Mouse (Mus musculus) hindbrain, embryonic 14.5 days (tissue): Measurements from ENCODE around the gene Hamp2. TPM values are rescaled to one million over a fixed set of nuclear protein-coding genes. Genes with fewer than 3 reads are reported as not detected.

Experiments
- ATAC-seq: fragments of 200-750 bp; cut with Nextera tagmentation; 2 replicates; pipeline ENCODE4 v1.8.0; 2017; ENCODE audit warnings: moderate number of reproducible peaks, mild to moderate bottlenecking, moderate TSS enrichment, moderate library complexity; ENCODE audit not compliant: low FRiP score
- DNase-seq: peaks from one replicate; pipeline ENCODE4 v3.0.0-alpha.2; 2015; ENCODE audit warnings: low spot score
- H3K27ac ChIP-seq: fragments of 300-500 bp; sonication (generic); 2 replicates; pipeline ENCODE4 v1.5.1; 2014; ENCODE audit warnings: mild to moderate bottlenecking, moderate library complexity
- H3K27me3 ChIP-seq: fragments of 300-500 bp; sonication (generic); 2 replicates; pipeline ENCODE4 v1.6.1; 2014; ENCODE audit warnings: mild to moderate bottlenecking, low read length, mixed read lengths; ENCODE audit not compliant: control insufficient read depth, insufficient read depth
- H3K36me3 ChIP-seq: fragments of 300-500 bp; sonication (generic); replicated peaks from 2 replicates; pipeline ENCODE4 v1.6.1; 2014; ENCODE audit not compliant: control insufficient read depth, insufficient read depth
- H3K4me1 ChIP-seq: fragments of 300-500 bp; sonication (generic); replicated peaks from 2 replicates; pipeline ENCODE4 v1.6.1; 2014; ENCODE audit warnings: antibody characterized with exemption, low read length, mixed read lengths; ENCODE audit not compliant: control insufficient read depth, insufficient read depth
- H3K4me2 ChIP-seq: fragments of 300-500 bp; sonication (generic); replicated peaks from 2 replicates; pipeline ENCODE4 v1.6.1; 2014; ENCODE audit warnings: mild to moderate bottlenecking, moderate library complexity
- H3K4me3 ChIP-seq: fragments of 300-500 bp; sonication (generic); replicated peaks from 2 replicates; pipeline ENCODE4 v1.5.1; 2014; ENCODE audit warnings: mild to moderate bottlenecking, low read length
- H3K9ac ChIP-seq: fragments of 300-500 bp; sonication (generic); 2 replicates; pipeline ENCODE4 v1.6.1; 2014
- H3K9me3 ChIP-seq: fragments of 300-500 bp; sonication (generic); 2 replicates; pipeline ENCODE4 v1.6.1; 2016; ENCODE audit warnings: low read length; ENCODE audit not compliant: control insufficient read depth
- WGBS: fragments of 180-500 bp; shearing (Covaris S2); extraction: QIAGEN DNeasy Blood & Tissue Kit; methylation state at CpG from one replicate; pipeline ENCODE4 v1.1.7; 2014; 5-methylcytosine and 5-hydroxymethylcytosine counted together
- polyA plus RNA-seq: library from polyadenylated mRNA; unstranded; fragments of >200 nt; fragmentation: Nextera tagmentation; extraction: Ambion mirVana; gene quantifications from 2 replicates; pipeline ENCODE4 v1.2.1, GENCODE M21; 2014

Gene Hamp2
- polyA plus RNA-seq, 1 experiment from 2014 or later = not detected

DNA sequence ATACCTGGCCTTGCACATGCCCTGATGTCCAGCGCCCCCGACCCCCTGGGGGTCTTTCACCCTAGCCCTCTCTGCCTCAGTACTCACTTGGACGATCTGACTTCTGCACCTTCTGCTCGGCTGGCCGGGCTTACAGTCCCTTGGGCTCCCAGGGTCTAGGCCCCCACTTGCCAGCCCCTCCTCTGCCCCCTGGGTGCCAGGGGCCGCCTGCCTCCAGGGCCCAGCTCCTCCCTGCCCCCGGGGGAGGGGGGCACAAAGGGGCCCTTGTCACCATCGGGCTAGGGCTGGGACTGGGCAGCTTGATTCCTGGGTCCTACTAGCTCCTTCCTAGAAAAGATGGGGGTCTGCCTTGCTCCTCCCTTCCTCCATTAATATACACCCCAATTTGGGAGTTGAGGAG, 9.7 kb downstream of the Hamp2 start, which contains the start of gene Mag:
Mag (minus strand) TSS at position 142 of the 400 bp plus-strand sequence.
- H3K4me2 ChIP-seq = no peak within 1 kb of the TSS
- H3K27me3 ChIP-seq = no peaks in the 10 kb centered on the region
- no peak for ATAC-seq
- no peak for DNase-seq
- no peak within 1 kb of the TSS for H3K9ac ChIP-seq
- H3K9me3 ChIP-seq = no peaks in the 10 kb centered on the region
- no peaks in the 10 kb centered on the region for H3K4me1 ChIP-seq
- no peak within 1 kb of the TSS for H3K27ac ChIP-seq
- no peak within 1 kb of the TSS for H3K4me3 ChIP-seq
- no peaks in the 10 kb centered on the region for H3K36me3 ChIP-seq
- 71% methylated on average over 8 of the region's 8 CpGs for WGBS

- WGBS = 83% methylated on average over 6 of the region's 6 CpGs
- no peak for DNase-seq
- no peak overlapping the region for H3K27ac ChIP-seq
- H3K36me3 ChIP-seq = no peaks in the 10 kb centered on the region
- H3K9me3 ChIP-seq = no peaks in the 10 kb centered on the region
- ATAC-seq = no peak
- H3K4me2 ChIP-seq = no peak overlapping the region
- no peak overlapping the region for H3K4me3 ChIP-seq
- H3K4me1 ChIP-seq = 0 out of 2 replicates have a peak, but pooled peaks cover 6% of the 10 kb centered on the region
- H3K27me3 ChIP-seq = no peaks in the 10 kb centered on the region
- H3K9ac ChIP-seq = no peak overlapping the region
Measured at GRCm38 (mm10) chr7:30909773-30910172, 14.7 kb downstream of the Hamp2 start.

DNA sequence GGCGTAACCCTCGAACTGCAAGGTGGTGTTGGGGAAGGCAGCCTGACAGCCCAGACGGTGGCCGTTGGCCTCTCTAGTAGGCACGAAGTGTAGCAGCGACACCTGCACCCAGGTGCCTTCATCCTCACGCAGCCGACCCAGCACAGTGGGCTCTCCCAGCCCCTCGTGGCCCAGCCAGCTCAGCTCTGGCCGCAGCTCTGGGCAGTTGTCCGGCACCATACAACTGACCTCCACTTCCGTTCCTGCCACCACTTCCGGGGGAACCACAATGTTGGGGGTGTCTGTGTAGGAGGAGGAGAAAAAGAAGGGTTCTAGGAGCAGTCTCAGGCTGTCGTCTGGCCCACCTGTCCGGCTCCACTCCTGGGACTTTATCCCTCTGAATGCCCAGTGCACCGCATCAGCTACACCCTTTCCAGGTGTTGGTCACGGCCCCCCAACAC, 15.5 kb downstream of the Hamp2 start:
- no peak overlapping the region for H3K9ac ChIP-seq
- WGBS = 21% methylated on average over 16 of the region's 17 CpGs
- H3K27me3 ChIP-seq = no peaks in the 10 kb centered on the region
- 0 out of 2 replicates have a peak, but pooled peaks cover 6% of the 10 kb centered on the region for H3K4me1 ChIP-seq
- ATAC-seq (0 out of 2 replicates have a peak, but pooled peaks have one; percentile 37), DNase-seq (no peak)
- peak overlapping the region; percentile 55 for H3K4me2 ChIP-seq
- no peaks in the 10 kb centered on the region for H3K9me3 ChIP-seq
- H3K27ac ChIP-seq = no peak overlapping the region
- H3K36me3 ChIP-seq = no peaks in the 10 kb centered on the region
- peak overlapping the region; percentile 17 for H3K4me3 ChIP-seq

DNA sequence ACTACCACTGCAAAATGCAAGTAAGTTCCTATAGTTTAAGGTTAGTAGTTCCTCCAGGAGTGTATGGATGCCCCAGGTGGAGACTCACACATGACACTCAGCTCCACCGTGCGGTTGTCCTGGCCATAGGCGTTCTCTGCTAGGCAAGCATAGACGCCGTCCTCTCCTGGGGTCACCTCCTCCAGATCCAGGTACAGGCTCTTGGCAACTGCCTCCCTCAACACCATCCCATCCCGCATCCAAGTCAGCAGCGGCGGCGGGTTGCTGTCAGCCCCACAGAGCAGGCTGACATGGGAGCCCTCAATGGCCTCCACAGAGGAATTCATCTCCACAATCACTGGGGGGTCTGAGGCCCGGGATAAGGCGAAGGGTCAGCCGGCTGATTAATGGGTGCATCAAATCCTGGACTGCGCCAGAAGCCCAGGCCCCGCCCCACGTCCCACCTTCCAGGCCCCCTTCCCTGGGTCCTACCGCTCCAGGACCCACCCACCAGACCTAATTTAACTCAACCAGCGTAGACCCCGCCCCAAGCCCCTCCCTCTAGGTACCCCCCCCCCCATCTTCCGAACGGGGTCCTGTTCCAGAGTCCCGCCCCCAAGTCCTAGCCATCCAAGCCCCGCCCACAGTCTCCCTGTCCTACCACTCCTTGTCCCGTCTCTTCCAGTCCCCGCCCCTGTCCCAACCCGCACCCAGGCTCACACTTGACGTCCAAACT, 16.0 kb downstream of the Hamp2 start:
- WGBS = 2% methylated on average over 26 of the region's 26 CpGs
- DNase-seq (no peak), ATAC-seq (peak; percentile 64)
- H3K9ac ChIP-seq = peak overlapping the region; percentile 31; the same call in 1 of the 2 replicates
- 0 out of 2 replicates have a peak, but pooled peaks cover 6% of the 10 kb centered on the region for H3K4me1 ChIP-seq
- H3K36me3 ChIP-seq = no peaks in the 10 kb centered on the region
- no peaks in the 10 kb centered on the region for H3K9me3 ChIP-seq
- peak overlapping the region; percentile 17 for H3K4me3 ChIP-seq
- no peaks in the 10 kb centered on the region for H3K27me3 ChIP-seq
- H3K27ac ChIP-seq = no peak overlapping the region
- H3K4me2 ChIP-seq = peak overlapping the region; percentile 55

- Histone ChIP-seq H3K27ac (no peak overlapping the region), H3K4me2 (no peak overlapping the region), H3K36me3 (no peaks in the 10 kb centered on the region), H3K27me3 (no peaks in the 10 kb centered on the region), H3K4me1 (0 out of 2 replicates have a peak, but pooled peaks cover 6% of the 10 kb centered on the region), H3K9me3 (no peaks in the 10 kb centered on the region), H3K9ac (no peak overlapping the region), H3K4me3 (no peak overlapping the region)
- DNase-seq (no peak), ATAC-seq (no peak)
- WGBS = 59% methylated on average over 4 of the region's 4 CpGs
Measured at GRCm38 (mm10) chr7:30904042-30904441, 20.4 kb downstream of the Hamp2 start.

GRCm38 (mm10) chr7:30895217-30895616, 29.3 kb downstream of the Hamp2 start:
- no peaks in the 10 kb centered on the region for H3K36me3 ChIP-seq
- 92% methylated on average over 3 of the region's 3 CpGs for WGBS
- ATAC-seq = no peak
- no peak overlapping the region for H3K4me3 ChIP-seq
- H3K9ac ChIP-seq = no peak overlapping the region
- H3K9me3 ChIP-seq = no peaks in the 10 kb centered on the region
- no peak overlapping the region for H3K27ac ChIP-seq
- DNase-seq = no peak
- no peaks in the 10 kb centered on the region for H3K27me3 ChIP-seq
- no peaks in the 10 kb centered on the region for H3K4me1 ChIP-seq
- H3K4me2 ChIP-seq = no peak overlapping the region

DNA sequence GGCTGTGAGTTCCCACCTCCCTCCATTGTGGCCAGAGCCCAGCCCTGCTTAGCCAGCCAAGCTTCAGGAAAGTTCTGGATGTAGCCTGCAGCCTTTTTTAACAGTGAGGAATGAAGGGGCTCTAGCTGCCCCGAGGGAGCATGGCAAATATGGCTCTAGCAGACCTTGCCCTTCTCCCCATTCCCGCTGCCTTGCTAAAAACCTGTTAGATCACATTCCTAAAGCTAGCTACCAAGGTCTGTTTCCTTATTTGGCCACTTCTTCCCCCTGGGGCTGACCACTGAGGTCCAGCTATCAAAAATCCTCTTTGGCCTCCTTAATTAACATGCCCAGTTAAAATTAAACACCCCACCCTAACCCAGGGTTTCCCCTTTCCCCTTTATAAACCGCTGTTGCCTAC, 32.0 kb downstream of the Hamp2 start:
- H3K9ac ChIP-seq = no peak overlapping the region
- H3K4me3 ChIP-seq = no peak overlapping the region
- no peaks in the 10 kb centered on the region for H3K4me1 ChIP-seq
- H3K27ac ChIP-seq = no peak overlapping the region
- DNase-seq (no peak), ATAC-seq (no peak)
- H3K4me2 ChIP-seq = no peak overlapping the region
- 52% methylated on average over 3 of the region's 3 CpGs for whole genome bisulfite sequencing
- no peaks in the 10 kb centered on the region for H3K36me3 ChIP-seq
- no peaks in the 10 kb centered on the region for H3K9me3 ChIP-seq
- H3K27me3 ChIP-seq = no peaks in the 10 kb centered on the region

DNA sequence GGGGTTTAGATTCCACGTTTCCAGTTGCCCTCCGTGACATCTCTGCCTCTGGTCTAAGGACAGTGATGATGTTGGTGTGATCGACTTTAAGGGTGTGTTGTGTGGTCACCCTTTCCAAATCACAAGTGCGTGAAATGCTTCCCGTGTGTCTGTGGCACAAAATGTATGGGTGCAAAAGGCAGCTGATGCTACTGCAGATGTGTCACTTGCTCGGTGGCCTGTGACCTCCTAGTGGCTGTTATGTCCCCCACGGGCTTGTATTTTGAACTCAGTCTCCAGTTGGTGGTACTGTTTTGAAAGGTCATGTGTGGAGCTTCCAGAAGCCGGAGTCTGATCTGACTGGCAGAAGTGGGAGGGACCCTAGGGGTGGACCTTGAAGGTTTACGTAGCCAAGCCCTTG, 32.7 kb downstream of the Hamp2 start:
- H3K27me3 ChIP-seq = no peaks in the 10 kb centered on the region
- no peak overlapping the region for H3K27ac ChIP-seq
- H3K4me2 ChIP-seq = no peak overlapping the region
- H3K9me3 ChIP-seq = no peaks in the 10 kb centered on the region
- no peak overlapping the region for H3K4me3 ChIP-seq
- no peaks in the 10 kb centered on the region for H3K4me1 ChIP-seq
- H3K36me3 ChIP-seq = no peaks in the 10 kb centered on the region
- DNase-seq (no peak), ATAC-seq (no peak)
- WGBS = 85% methylated on average over 9 of the region's 9 CpGs
- no peak overlapping the region for H3K9ac ChIP-seq

DNA sequence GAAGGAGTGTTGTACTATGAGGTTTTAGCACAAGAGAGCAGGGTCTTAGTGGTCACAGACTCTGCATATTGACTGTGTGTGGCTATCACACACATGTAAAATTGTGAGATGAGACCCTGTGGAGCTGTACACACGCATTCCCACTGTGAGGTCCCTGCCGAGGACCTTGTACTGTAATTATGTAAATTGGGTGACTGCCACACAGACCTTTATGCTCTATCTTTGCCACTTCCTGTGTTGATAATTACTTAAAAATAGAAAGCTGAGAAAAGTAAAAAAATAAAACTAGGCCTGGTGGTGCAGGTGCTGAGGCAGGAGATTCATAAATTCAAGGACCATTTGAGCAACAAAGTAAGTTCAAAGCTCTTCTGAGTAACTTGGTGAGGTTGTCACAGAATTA, 33.8 kb downstream of the Hamp2 start:
- no peak overlapping the region for H3K27ac ChIP-seq
- no peak overlapping the region for H3K4me3 ChIP-seq
- no peak overlapping the region for H3K9ac ChIP-seq
- no peak for DNase-seq
- H3K27me3 ChIP-seq = no peaks in the 10 kb centered on the region
- WGBS = 65% methylated on average over 2 of the region's 2 CpGs
- H3K36me3 ChIP-seq = no peaks in the 10 kb centered on the region
- H3K4me2 ChIP-seq = no peak overlapping the region
- no peaks in the 10 kb centered on the region for H3K4me1 ChIP-seq
- no peaks in the 10 kb centered on the region for H3K9me3 ChIP-seq
- no peak for ATAC-seq
